Mouse (Mus musculus): ENCODE data around the gene Ifitm3. TPM values are rescaled to one million over a fixed set of nuclear protein-coding genes. Genes with fewer than 3 reads are reported as not detected.

The Ifitm3 gene
- polyA plus RNA-seq (2016; fragmentation: Nextera tagmentation; extraction: Ambion mirVana): 54.0 and 56.4 TPM in 2 replicates

DNA sequence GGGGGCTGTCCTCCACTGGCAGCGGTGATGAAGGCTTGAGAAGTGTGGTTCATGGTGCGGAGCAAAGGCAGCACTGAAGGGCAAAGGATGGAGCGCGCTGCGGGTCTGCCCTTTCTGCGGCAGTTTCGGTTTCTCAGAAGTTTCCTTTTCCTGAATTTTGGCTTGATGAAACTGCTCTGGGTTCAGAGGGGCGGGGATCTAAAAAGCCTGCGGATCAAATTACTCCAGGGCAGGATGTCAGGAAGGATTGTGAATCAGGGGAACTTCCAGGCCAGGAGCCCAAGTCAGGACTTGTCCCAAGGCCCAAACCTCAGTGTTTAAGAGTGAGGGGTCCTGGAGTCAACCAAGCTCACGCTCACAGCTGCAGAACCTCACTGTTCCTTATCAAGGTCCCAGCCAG, at the start of gene Ifitm3:
Gene Ifitm3 (minus strand): TSS at position 178 of the 400 bp plus-strand sequence.
- WGBS: 11% methylated on average over 10 of the region's 10 CpGs
- no peaks in the 10 kb centered on the region for H3K27me3 ChIP-seq (ENCODE audit: low read depth, poor library complexity, severe bottlenecking)
- peak within 1 kb of the TSS; percentile 84 for H3K27ac ChIP-seq
- H3K9me3 ChIP-seq (replicated peaks): no peaks in the 10 kb centered on the region
- H3K36me3 ChIP-seq: no peaks in the 10 kb centered on the region
- H3K4me3 ChIP-seq: peak within 1 kb of the TSS; percentile 53
- H3K4me1 ChIP-seq: peaks cover 35% of the 10 kb centered on the region
- DNase-seq (ENCODE audit: low spot score): peak; percentile 64

GRCm38 (mm10) chr7:141059929-141060328, 49.4 kb upstream of the Ifitm3 start:
- 0 out of 2 replicates have a peak, but pooled peaks cover 5% of the 10 kb centered on the region for H3K27me3 ChIP-seq (ENCODE audit: low read depth, poor library complexity, severe bottlenecking)
- peaks cover 26% of the 10 kb centered on the region for H3K4me1 ChIP-seq
- 0 out of 2 replicates have a peak, but pooled peaks cover 2% of the 10 kb centered on the region for H3K9me3 ChIP-seq (replicated peaks)
- peak overlapping the region; percentile 90 for H3K4me3 ChIP-seq
- peaks cover 44% of the 10 kb centered on the region for H3K36me3 ChIP-seq
- WGBS: 79% methylated on average over 2 of the region's 2 CpGs
- H3K27ac ChIP-seq: peak overlapping the region; percentile 98
- DNase-seq (ENCODE audit: low spot score): no peak

DNA sequence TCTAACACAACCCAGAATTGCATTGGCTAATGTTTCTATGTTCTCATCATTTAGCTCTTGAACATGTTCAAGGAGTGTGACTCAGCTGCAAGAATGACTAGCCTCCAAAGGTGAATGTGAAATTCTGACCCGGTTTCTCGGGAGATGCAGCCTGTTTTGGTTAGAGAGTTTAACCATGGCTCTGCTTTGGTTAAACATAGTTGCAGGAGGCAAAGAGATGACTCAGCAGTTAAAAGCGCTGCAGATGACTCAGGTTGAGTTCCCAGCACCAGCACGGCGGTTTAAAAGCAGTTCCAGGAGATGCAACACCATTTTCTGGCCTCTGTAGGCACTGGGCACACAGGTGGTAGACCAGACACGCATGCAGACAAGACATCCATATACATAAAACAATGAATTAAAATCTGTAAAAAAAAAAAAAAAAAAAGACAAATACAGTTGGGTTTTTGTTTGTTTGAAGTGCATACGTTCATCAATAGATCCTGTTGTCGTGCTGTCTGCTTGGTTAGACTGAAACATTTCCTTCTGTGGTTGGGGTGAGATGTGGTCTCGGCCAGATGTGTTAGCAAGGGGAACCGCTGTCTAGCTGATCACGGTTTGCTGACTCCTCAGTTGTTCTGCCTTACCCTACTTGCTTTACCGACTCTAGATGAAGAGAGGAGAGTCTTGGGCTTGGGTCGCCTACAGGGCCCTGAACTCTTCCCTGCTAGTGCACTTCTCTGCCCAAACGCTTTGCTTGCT, 48.2 kb upstream of the Ifitm3 start:
- 0 out of 2 replicates have a peak, but pooled peaks cover 2% of the 10 kb centered on the region for H3K9me3 ChIP-seq (replicated peaks)
- no peak overlapping the region for H3K4me3 ChIP-seq
- peaks cover 33% of the 10 kb centered on the region for H3K36me3 ChIP-seq
- 0 out of 2 replicates have a peak, but pooled peaks cover 5% of the 10 kb centered on the region for H3K27me3 ChIP-seq (ENCODE audit: low read depth, poor library complexity, severe bottlenecking)
- DNase-seq (ENCODE audit: low spot score): no peak
- peaks cover 26% of the 10 kb centered on the region for H3K4me1 ChIP-seq
- WGBS: 92% methylated on average over 14 of the region's 14 CpGs
- H3K27ac ChIP-seq: no peak overlapping the region

GRCm38 (mm10) chr7:141057541-141057940, 47.0 kb upstream of the Ifitm3 start:
- Histone ChIP-seq H3K4me1 (peaks cover 25% of the 10 kb centered on the region), H3K4me3 (no peak overlapping the region), H3K9me3 (replicated peaks) (0 out of 2 replicates have a peak, but pooled peaks cover 2% of the 10 kb centered on the region), H3K27ac (no peak overlapping the region), H3K36me3 (peaks cover 21% of the 10 kb centered on the region), H3K27me3 (ENCODE audit: low read depth, poor library complexity, severe bottlenecking) (0 out of 2 replicates have a peak, but pooled peaks cover 2% of the 10 kb centered on the region)
- DNase-seq (ENCODE audit: low spot score): no peak
- 94% methylated on average over 1 of the region's 1 CpGs for WGBS

- whole genome bisulfite sequencing: 92% methylated on average over 6 of the region's 6 CpGs
- peaks cover 20% of the 10 kb centered on the region for H3K4me1 ChIP-seq
- no peak overlapping the region for H3K27ac ChIP-seq
- peaks cover 19% of the 10 kb centered on the region for H3K36me3 ChIP-seq
- no peak for DNase-seq (ENCODE audit: low spot score)
- H3K4me3 ChIP-seq: no peak overlapping the region
- 0 out of 2 replicates have a peak, but pooled peaks cover 2% of the 10 kb centered on the region for H3K9me3 ChIP-seq (replicated peaks)
- H3K27me3 ChIP-seq (ENCODE audit: low read depth, poor library complexity, severe bottlenecking): no peaks in the 10 kb centered on the region
Measured at GRCm38 (mm10) chr7:141056976-141057375, 46.4 kb upstream of the Ifitm3 start.

- Histone ChIP-seq H3K4me1 (peaks cover 10% of the 10 kb centered on the region), H3K27me3 (ENCODE audit: low read depth, poor library complexity, severe bottlenecking) (no peaks in the 10 kb centered on the region), H3K9me3 (replicated peaks) (0 out of 2 replicates have a peak, but pooled peaks cover 2% of the 10 kb centered on the region), H3K27ac (no peak overlapping the region), H3K4me3 (no peak overlapping the region), H3K36me3 (peaks cover 19% of the 10 kb centered on the region)
- WGBS: 77% methylated on average over 4 of the region's 4 CpGs
- no peak for DNase-seq (ENCODE audit: low spot score)
Measured at GRCm38 (mm10) chr7:141055785-141056184, 45.2 kb upstream of the Ifitm3 start.

DNA sequence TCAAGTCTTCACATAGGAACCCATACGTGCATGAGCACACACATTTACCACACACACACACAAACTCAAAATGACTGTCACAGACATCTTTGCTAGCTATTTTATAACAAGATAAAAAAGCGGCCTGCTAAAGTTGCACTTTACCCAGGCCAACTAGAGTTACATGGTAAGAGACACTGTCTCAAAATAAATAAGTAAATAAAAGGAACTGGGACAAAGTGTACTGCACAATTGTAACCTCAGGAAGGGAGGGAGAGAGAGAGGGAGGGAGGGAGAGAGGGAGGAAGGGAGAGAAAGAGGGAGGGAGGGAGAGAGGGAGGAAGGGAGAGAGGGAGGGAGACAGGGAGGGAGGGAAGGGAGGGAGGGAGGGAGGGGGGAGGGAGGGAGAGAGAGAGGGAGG, 41.9 kb upstream of the Ifitm3 start:
- Histone ChIP-seq H3K36me3 (peaks cover 16% of the 10 kb centered on the region; the same call in 1 of the 2 replicates), H3K27ac (no peak overlapping the region), H3K27me3 (ENCODE audit: low read depth, poor library complexity, severe bottlenecking) (no peaks in the 10 kb centered on the region), H3K9me3 (replicated peaks) (0 out of 2 replicates have a peak, but pooled peaks cover 2% of the 10 kb centered on the region), H3K4me1 (peaks cover 14% of the 10 kb centered on the region), H3K4me3 (no peak overlapping the region)
- WGBS: 92% methylated on average over 2 of the region's 2 CpGs
- no peak for DNase-seq (ENCODE audit: low spot score)

DNA sequence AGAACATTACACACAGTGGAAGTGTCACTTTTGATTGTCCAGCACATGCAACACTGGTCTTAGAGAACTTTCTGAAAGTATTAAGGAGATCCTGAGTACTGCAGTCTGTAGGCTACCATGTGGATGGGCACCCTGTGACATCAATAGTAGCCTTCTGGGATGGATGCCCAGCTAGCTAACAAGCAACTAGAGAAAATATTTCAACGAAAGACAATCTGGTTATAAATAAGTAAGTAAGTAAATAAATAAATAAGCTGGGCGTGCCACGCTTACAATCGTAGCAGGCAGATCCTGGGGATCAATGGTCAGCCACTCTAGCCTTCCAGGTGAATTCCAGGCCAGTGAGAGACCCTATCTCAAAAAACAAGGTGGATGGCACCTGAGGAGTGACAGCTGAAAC, 41.4 kb upstream of the Ifitm3 start:
- 90% methylated on average over 4 of the region's 4 CpGs for WGBS
- H3K27ac ChIP-seq: no peak overlapping the region
- peaks cover 18% of the 10 kb centered on the region for H3K4me1 ChIP-seq
- peaks cover 12% of the 10 kb centered on the region; the same call in 1 of the 2 replicates for H3K36me3 ChIP-seq
- no peak for DNase-seq (ENCODE audit: low spot score)
- H3K4me3 ChIP-seq: no peak overlapping the region
- H3K9me3 ChIP-seq (replicated peaks): 0 out of 2 replicates have a peak, but pooled peaks cover 2% of the 10 kb centered on the region
- H3K27me3 ChIP-seq (ENCODE audit: low read depth, poor library complexity, severe bottlenecking): no peaks in the 10 kb centered on the region

GRCm38 (mm10) chr7:141051060-141051685, 40.6 kb upstream of the Ifitm3 start:
- Histone ChIP-seq H3K27me3 (ENCODE audit: low read depth, poor library complexity, severe bottlenecking) (no peaks in the 10 kb centered on the region), H3K4me1 (peaks cover 21% of the 10 kb centered on the region), H3K4me3 (no peak overlapping the region), H3K9me3 (replicated peaks) (0 out of 2 replicates have a peak, but pooled peaks cover under 1% of the 10 kb centered on the region), H3K36me3 (0 out of 2 replicates have a peak, but pooled peaks cover 4% of the 10 kb centered on the region), H3K27ac (no peak overlapping the region)
- DNase-seq (ENCODE audit: low spot score): no peak
- 68% methylated on average over 17 of the region's 17 CpGs for WGBS

- no peak for DNase-seq (ENCODE audit: low spot score)
- Histone ChIP-seq H3K27me3 (ENCODE audit: low read depth, poor library complexity, severe bottlenecking) (no peaks in the 10 kb centered on the region), H3K27ac (no peak overlapping the region), H3K4me3 (no peak overlapping the region), H3K36me3 (no peaks in the 10 kb centered on the region), H3K4me1 (peaks cover 21% of the 10 kb centered on the region), H3K9me3 (replicated peaks) (no peaks in the 10 kb centered on the region)
- 88% methylated on average over 2 of the region's 2 CpGs for WGBS
Measured at GRCm38 (mm10) chr7:141049326-141049725, 38.8 kb upstream of the Ifitm3 start.

DNA sequence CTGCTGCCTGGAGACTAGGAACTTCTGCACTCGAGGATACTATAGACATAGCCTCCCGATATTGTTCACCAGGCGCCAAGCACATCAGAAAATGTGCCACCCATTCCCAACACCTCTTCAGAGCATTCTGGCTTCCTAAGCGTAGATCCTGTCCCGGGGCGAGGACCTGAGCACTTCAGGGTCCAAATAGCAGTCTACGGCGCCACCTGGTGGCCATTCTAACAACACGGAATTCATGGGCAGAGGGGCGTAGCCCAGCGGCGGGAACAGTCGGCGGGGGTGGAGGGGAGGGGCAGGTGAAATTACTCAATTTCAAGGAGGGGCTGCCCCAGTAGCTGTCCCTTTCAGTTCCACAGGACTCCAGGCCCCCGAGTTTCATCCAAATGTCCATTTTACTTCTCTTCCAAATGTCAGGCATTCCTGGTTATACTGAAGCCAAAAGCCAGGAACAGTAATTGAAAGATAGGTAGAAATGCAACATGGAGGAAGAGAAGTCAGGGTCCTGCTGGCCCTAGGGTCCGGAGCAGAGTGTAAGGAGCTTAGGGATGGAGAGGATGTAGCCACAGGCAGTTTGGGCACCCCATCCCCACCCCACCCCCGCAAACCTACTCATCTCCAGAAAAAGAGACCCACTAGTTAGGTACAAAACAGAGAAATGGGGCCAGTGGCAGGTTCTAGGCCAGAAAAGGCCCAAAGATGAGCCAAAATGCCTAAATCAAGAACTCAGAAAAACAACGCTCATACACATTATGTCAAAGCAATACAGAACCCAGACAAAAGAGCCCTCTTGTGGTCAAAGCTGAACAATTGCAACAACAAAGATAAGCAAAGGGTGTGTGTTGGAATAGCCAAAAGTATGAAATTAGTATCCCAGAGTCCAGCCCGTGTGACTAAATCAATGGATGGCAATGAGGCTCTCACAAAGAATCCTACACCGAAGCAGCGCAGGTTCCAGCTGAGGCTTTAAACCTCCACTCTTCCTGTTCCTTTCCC, 38.0 kb upstream of the Ifitm3 start:
- H3K4me3 ChIP-seq: peak overlapping the region; percentile 48
- no peaks in the 10 kb centered on the region for H3K27me3 ChIP-seq (ENCODE audit: low read depth, poor library complexity, severe bottlenecking)
- H3K27ac ChIP-seq: peak overlapping the region; percentile 57; the same call in 1 of the 2 replicates
- 14% methylated on average over 21 of the region's 21 CpGs for WGBS
- no peaks in the 10 kb centered on the region for H3K9me3 ChIP-seq (replicated peaks)
- peak; percentile 97 for DNase-seq (ENCODE audit: low spot score)
- peaks cover 21% of the 10 kb centered on the region for H3K4me1 ChIP-seq
- no peaks in the 10 kb centered on the region for H3K36me3 ChIP-seq

DNA sequence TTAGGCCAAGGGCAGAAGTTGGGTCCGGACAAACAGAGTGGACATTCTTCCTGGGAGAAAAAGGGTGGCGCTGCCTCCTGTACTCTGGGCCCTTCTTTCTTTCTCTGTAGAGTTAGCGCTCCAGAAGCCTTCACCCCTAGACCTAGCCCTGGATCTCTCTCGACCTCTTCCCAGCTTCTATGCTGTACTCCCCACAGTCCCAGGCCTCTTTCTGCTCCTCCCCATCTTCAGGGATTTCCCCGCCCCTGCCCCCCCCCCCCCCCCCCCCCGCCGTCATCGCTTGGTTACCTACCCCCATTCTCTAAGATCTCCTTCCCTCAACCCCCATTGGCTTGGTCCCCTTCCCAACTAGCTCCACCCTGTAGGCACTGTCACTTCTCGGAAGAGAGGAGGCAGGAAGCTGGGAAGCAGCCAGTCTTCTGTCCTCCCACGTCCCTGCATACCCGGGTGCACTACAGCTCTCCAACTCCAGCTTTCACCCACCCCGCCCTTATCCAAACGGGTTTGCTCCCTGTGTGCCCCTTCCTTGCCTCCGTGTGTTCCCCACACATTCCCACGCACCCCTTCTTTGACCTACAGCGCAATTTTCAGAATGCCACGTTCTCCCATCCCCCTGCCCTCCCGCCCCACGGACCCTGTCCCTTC, 37.1 kb upstream of the Ifitm3 start:
- peak overlapping the region; percentile 57; the same call in 1 of the 2 replicates for H3K27ac ChIP-seq
- DNase-seq (ENCODE audit: low spot score): no peak

More for the DNA sequence above, 37.1 kb upstream of the Ifitm3 start:
- Histone ChIP-seq H3K9me3 (replicated peaks) (no peaks in the 10 kb centered on the region), H3K4me1 (peaks cover 26% of the 10 kb centered on the region), H3K4me3 (peak overlapping the region; percentile 48), H3K36me3 (no peaks in the 10 kb centered on the region), H3K27me3 (ENCODE audit: low read depth, poor library complexity, severe bottlenecking) (no peaks in the 10 kb centered on the region)
- WGBS: 4% methylated on average over 16 of the region's 19 CpGs
